Mouse (Mus musculus) C2C12 (cell line): ENCODE results near the gene Cyp2c68.
"Not testable (repeated sequence)": the region's sequence is repeated elsewhere in the genome, so short reads cannot be mapped to it uniquely, and the experiment has no call there.

Source experiments
- CEBPB ChIP-seq: IDR thresholded peaks from one replicate; pipeline ENCODE4 v1.6.1; 2011; ENCODE audit warnings: low read depth, mild to moderate bottlenecking, control low read depth, moderate library complexity
- CTCF ChIP-seq: IDR thresholded peaks from one replicate; pipeline ENCODE4 v1.5.1; 2011; ENCODE audit not compliant: control insufficient read depth, insufficient read depth, insufficient read length
- FOSL1 ChIP-seq: IDR thresholded peaks from one replicate; pipeline ENCODE4 v1.8.0; 2011; ENCODE audit warnings: mild to moderate bottlenecking, low read length; ENCODE audit not compliant: poor library complexity, insufficient read depth, severe bottlenecking
- MAX ChIP-seq: IDR thresholded peaks from one replicate; pipeline ENCODE4 v1.6.1; 2011; ENCODE audit warnings: mild to moderate bottlenecking, control low read depth
- MYOD1 ChIP-seq: IDR thresholded peaks from one replicate; pipeline ENCODE4 v1.6.1; 2011; ENCODE audit warnings: low read depth; ENCODE audit not compliant: control insufficient read depth, insufficient read length
- USF1 ChIP-seq: IDR thresholded peaks from one replicate; pipeline ENCODE4 v1.6.1; 2011; ENCODE audit warnings: low read depth, mild to moderate bottlenecking, control low read depth, moderate library complexity

- not testable (repeated sequence) for TF ChIP-seq CTCF, MAX, CEBPB, FOSL1, USF1, MYOD1
Observed at GRCm38 (mm10) chr19:39744361-39744760, 3.5 kb upstream of the Cyp2c68 start.
